Mouse (Mus musculus): Measurements from ENCODE around the gene Gm21767. TPM values are rescaled to one million over a fixed set of nuclear protein-coding genes. Genes with fewer than 3 reads are reported as not detected.
"Not testable (repeated sequence)": the region's sequence is repeated elsewhere in the genome, so short reads cannot be mapped to it uniquely, and the experiment has no call there.

The Gm21767 gene
- total RNA-seq (2021), result not detected
- long read RNA-seq, experiment 1, result 0 reads
- long read RNA-seq, experiment 2, result 0 reads

DNA sequence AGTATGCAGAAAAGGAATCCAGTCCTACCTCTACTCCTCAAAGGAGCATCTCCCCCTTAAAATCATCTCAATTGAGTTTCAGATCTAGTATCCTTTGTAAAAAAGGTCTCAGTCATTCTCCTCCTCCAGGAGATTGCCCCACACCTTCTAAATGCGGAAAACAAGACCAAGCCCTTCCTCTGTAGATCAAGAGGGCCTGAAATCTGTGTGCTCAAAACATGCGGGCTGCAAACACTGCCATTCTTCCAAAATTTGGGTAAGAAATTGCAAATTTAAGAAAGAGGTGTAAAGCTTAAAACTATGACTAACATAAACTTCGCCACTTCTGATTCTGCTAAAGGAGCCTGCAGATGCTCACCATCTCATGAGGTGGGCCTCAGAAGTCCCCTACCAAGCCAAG, at the start of gene Gm21767:
Gene Gm21767 (plus strand): TSS at position 301 of the 400 bp plus-strand sequence.
- DNase-seq (ENCODE audit: low spot score in 2 of 2), result not testable (repeated sequence)
